Mouse (Mus musculus) E14TG2a.4 (cell line): ENCODE results near the gene Helz.

Source experiments
- CTCF ChIP-seq: conservative IDR thresholded peaks from 2 replicates; pipeline ENCODE4 v1.5.1; 2014; ENCODE audit warnings: low read length
- NANOG ChIP-seq: IDR thresholded peaks from 2 replicates; pipeline ENCODE4 v1.6.1; 2014; ENCODE audit warnings: borderline replicate concordance, low read length, mixed read lengths

- TF ChIP-seq CTCF (no peak), NANOG (no peak)
Measured at GRCm38 (mm10) chr11:107532271-107532670, 15.5 kb upstream of the Helz start.
